Mouse (Mus musculus) brain, embryonic 14.5 days (tissue): Measurements from ENCODE around the gene Zfp786. TPM values are rescaled to one million over a fixed set of nuclear protein-coding genes. Genes with fewer than 3 reads are reported as not detected.
"Not testable (repeated sequence)": the region's sequence is repeated elsewhere in the genome, so short reads cannot be mapped to it uniquely, and the experiment has no call there.

Experiments
- DNase-seq: peaks from one replicate; pipeline ENCODE4 v3.0.0-alpha.2; 2011; ENCODE audit warnings: low read depth
- CTCF ChIP-seq: fragments of 200-500 bp; IDR thresholded peaks from 2 replicates; pipeline ENCODE4 v1.5.1; 2012; ENCODE audit warnings: inconsistent platforms, mild to moderate bottlenecking, moderate library complexity, borderline replicate concordance; ENCODE audit not compliant: insufficient read depth, insufficient read length; ENCODE audit errors: extremely low read depth
- POLR2A ChIP-seq: fragments of 200-500 bp; IDR thresholded peaks from 2 replicates; pipeline ENCODE4 v1.6.1; 2012; ENCODE audit warnings: mild to moderate bottlenecking, inconsistent platforms, borderline replicate concordance; ENCODE audit not compliant: poor library complexity, insufficient read depth, insufficient read length, severe bottlenecking; ENCODE audit errors: extremely low read depth
- polyA plus RNA-seq: library from polyadenylated mRNA; depleted of rRNA; stranded (reverse); fragments of >200 nt; gene quantifications from 2 replicates; pipeline ENCODE4 v1.2.3, GENCODE M21; 2012; rRNA removed

Gene Zfp786
- polyA plus RNA-seq = 5.2 and 8.8 TPM in 2 replicates

DNA sequence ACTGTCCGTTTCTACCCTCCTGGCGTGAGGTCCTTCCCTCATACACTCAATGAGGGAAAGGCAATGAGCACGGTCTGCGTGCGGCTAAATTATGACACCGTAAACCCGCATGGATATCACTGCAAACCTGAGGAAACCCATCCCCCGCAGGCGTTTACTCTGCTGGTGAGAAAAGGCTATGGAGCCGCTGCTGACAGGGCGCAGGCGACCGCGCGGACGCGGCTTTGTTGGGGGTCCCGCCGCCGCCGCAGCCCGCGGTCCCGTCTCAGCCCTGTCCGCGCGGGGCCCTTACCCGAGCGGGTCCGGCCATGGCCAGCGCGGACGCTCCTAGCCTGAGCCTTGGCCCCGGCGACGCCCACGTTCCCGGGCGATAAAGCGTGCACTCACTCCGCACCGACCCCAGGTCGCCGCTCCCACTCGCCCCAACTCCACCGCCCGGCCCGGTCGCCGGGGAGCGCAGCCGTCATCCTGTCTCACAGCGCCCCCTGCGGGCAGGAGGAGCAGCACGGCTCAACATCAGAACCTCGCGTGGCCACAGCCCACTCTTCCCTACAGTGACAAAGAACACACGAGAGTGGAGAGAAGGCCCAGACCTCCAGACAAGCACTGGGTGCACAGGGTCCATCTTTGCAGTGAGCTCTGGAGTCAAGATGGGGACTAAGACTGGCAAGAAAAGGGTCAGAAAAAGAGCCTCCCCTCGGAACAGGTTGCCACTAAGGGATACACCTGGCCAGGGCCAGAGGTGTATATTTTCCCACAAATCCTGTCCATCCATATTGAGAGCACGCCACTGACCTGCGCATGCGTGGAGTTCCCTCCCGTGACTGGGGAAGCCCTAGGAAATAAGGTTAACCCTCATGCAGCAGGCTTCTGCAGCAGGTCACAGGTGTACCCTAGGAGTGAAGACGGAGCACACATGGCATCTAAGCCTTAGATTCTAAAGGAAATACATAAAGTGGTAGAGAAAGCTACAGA lies at the start of gene Zfp786:
TSS of gene Zfp786 (minus strand) at position 764 of the 975 bp plus-strand sequence.
- TF ChIP-seq CTCF = peak; percentile 95
- TF ChIP-seq POLR2A = peak; percentile 83
- peak; percentile 95 for DNase-seq

GRCm38 (mm10) chr6:47880166-47880565 lies 49.5 kb upstream of the Zfp786 start:
- no peak for TF ChIP-seq CTCF
- no peak for TF ChIP-seq POLR2A
- no peak for DNase-seq

GRCm38 (mm10) chr6:47879049-47879716 lies 48.5 kb upstream of the Zfp786 start:
- peak; percentile 2 for DNase-seq
- TF ChIP-seq CTCF (no peak), POLR2A (no peak)

DNA sequence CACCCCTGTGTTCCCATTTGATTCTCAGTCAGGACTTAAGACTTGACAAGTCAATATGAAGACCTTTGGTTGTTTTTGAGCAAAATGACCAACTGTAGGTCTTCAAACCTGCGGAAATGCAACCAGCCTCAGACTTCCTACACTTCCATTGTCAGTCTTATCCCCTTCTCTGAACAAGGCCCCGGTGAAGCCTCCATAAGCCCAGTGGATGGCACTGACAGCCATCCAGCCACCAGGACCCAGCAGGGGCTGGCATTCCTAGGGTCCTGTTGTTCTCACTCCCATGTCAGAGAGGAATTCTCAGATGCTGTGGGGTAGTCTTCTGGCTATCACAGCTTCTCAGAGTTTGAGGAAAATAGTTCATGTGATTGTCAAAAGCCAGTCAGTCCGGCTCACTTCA lies 47.9 kb upstream of the Zfp786 start:
- DNase-seq = no peak

GRCm38 (mm10) chr6:47878133-47878514 lies 47.5 kb upstream of the Zfp786 start:
- no peak for TF ChIP-seq POLR2A
- no peak for TF ChIP-seq CTCF
- no peak for DNase-seq

More for the DNA sequence above, 47.9 kb upstream of the Zfp786 start:
- TF ChIP-seq POLR2A (no peak), CTCF (no peak)

- TF ChIP-seq CTCF (peak; percentile 61), POLR2A (peak; percentile 63; the same call in 1 of the 2 replicates)
- peak; percentile 96 for DNase-seq
Observed at GRCm38 (mm10) chr6:47877461-47878132, 46.9 kb upstream of the Zfp786 start.

GRCm38 (mm10) chr6:47877058-47877457 lies 46.4 kb upstream of the Zfp786 start, which contains the start of gene Zfp282:
Gene Zfp282, plus strand, starts transcription at chr6:47877204.
- TF ChIP-seq CTCF (no peak), POLR2A (no peak)
- DNase-seq = no peak

DNA sequence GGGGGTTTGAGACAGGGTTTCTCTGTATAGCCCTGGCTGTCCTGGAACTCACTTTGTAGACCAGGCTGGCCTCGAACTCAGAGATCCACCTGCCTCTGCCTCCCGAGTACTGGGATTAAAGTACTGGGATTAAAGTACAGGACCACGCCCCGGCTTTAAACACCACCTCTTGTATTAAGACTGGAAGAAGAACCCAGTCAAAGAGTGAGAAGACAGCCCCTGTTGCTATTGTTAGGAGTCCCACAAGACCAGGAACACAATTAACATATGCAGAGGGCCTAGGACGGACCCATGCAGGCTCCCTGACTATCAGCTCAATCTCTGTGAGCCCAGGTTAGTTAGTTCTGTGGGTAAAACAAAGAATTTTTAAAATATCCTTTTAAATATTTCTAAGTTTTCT lies 41.6 kb upstream of the Zfp786 start:
- TF ChIP-seq POLR2A = no peak
- no peak for TF ChIP-seq CTCF

DNA sequence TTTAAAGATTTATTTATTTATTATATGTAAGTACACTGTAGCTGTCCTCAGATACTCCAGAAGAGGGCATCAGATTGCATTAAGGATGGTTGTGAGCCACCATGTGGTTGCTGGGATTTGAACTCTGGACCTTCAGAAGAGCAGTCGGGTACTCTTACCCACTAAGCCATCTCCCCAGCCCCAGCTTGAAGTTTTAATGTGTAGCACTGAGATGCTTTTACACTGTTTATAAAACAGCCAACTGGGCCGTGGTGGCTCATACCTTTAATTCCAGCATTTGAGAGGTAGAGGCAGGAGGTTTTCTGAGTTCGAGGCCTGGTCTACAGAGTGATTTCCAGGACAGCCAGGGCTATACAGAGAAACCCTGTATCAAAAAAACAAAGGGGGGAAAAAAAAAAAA lies 27.1 kb upstream of the Zfp786 start:
- not testable (repeated sequence) for DNase-seq

More for the DNA sequence above, 41.6 kb upstream of the Zfp786 start:
- DNase-seq = no peak

DNA sequence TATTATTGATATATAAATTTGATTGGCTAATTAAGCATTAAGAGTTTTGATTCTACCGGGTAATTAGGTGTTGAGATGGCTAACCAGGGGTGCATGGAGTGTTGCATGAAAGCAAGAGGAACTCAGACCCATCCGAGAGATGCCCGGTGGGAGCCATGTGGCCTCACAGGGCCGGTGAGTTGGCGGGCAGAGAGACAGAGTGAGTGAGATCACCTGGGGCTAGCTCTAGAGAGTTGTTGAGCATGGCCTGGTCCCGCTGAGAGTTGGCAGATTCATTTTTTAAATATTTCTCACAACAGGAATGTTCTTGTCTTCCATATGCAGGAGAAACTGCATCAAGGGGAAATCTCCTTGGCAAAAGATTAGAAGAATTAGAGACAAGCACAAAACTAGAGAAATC lies 26.6 kb upstream of the Zfp786 start:
- no peak for DNase-seq
- no peak for TF ChIP-seq POLR2A
- TF ChIP-seq CTCF = no peak

DNA sequence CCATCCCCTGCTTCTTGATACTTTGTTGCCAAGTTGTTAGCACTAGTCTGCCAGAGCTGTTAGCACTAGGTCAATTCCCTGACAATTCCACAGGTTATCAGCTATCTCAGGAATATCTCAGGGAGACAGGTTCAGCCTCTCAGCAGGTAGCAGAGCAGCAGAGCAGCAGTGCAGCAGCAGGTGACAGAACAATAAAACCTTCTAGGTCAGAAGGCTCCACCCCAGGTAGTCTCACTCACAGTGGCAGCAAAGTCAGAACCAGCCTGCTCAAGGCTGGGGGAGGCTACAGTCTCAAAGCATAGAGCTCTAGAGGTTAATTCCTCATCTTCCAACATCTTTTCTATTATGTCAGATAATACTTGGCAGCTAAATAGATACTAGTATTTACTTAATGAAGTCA lies 15.1 kb upstream of the Zfp786 start:
- no peak for DNase-seq
- TF ChIP-seq CTCF (no peak), POLR2A (no peak)

GRCm38 (mm10) chr6:47842337-47842736 lies 11.7 kb upstream of the Zfp786 start:
- TF ChIP-seq POLR2A = no peak
- TF ChIP-seq CTCF = no peak

GRCm38 (mm10) chr6:47841831-47842230 lies 11.2 kb upstream of the Zfp786 start:
- no peak for TF ChIP-seq POLR2A
- no peak for TF ChIP-seq CTCF

More at GRCm38 (mm10) chr6:47842337-47842736, 11.7 kb upstream of the Zfp786 start:
- DNase-seq = no peak

More at GRCm38 (mm10) chr6:47841831-47842230, 11.2 kb upstream of the Zfp786 start:
- no peak for DNase-seq
